Mouse (Mus musculus) left cerebral cortex, adult 2 months (tissue): ENCODE results near the gene Cdr2l. TPM values are rescaled to one million over a fixed set of nuclear protein-coding genes. Genes with fewer than 3 reads are reported as not detected.

ENCODE experiments used
- DNase-seq, 2 experiments: peaks; one replicate each; pipeline ENCODE4 v3.0.0; 2021 to 2022; ENCODE audit warnings: low spot score in 2 of 2, mixed read lengths in 1 of 2; ENCODE audit errors: extremely low spot score in 1 of 2
- H3K27ac ChIP-seq: fragments of 200-600 bp; 2 replicates; pipeline ENCODE4 v1.8.1; 2022
- H3K4me3 ChIP-seq: fragments of 200-600 bp; 2 replicates; pipeline ENCODE4 v1.8.1; 2022
- CTCF ChIP-seq: fragments of 200-600 bp; IDR thresholded peaks from 2 replicates; pipeline ENCODE4 v1.8.1; 2022; ENCODE audit warnings: antibody characterized with exemption, mild to moderate bottlenecking, moderate library complexity
- intact Hi-C: fragments of 180-260 bp; cut with DNase I; formaldehyde crosslinking; loops from one replicate; pipeline ENCODE4 v1.15.1; 2025
- total RNA-seq, 2 experiments: library from RNA; stranded (reverse); gene quantifications; 2 replicates each; pipeline ENCODE4 v1.2.3; 2021

Gene Cdr2l
- total RNA-seq, 2 experiments from 2014 or later = 25.0 to 26.4 TPM

DNA sequence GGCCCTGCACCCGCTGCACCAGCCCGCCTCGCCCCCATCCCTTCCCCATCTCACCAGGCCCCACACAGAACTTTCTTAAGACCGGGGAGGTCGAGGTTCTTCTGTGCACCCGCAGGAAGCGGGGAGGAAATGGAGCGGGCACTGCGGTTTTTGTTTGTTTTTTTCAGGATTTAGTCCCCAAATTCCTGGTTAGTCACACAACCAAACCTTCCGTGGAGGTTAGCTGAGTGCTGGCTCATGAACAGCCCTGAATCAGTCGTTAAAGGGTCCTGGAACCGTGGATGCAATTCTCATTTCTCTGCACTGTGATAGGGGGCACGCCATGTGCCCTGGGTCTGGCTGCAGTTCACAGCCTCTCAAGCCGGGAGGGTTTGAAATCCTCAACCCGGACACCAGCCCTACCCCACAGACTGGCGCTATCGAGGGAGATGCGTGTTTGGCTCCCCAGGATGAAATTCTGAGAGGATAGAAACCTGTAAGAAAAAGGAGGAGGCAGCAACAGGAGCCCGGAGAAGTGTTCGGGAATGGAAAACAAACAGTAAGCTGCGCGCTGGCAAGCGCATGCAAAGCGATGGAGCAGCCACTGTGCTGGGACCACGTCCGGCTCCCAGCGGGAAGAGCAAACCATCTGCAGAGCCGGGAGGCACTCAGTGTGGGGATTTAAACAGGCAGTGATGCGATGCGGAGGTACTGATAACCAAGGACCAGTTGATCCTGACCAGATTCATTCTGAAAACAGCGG lies 54.1 kb downstream of the Cdr2l start:
- DNase-seq = no peak
- intact Hi-C loops = no loop called here
- Histone ChIP-seq H3K4me3 (peak overlapping the region; percentile 34), H3K27ac (peak overlapping the region; percentile 24; the same call in 1 of the 2 replicates)
- TF ChIP-seq CTCF = no peak

DNA sequence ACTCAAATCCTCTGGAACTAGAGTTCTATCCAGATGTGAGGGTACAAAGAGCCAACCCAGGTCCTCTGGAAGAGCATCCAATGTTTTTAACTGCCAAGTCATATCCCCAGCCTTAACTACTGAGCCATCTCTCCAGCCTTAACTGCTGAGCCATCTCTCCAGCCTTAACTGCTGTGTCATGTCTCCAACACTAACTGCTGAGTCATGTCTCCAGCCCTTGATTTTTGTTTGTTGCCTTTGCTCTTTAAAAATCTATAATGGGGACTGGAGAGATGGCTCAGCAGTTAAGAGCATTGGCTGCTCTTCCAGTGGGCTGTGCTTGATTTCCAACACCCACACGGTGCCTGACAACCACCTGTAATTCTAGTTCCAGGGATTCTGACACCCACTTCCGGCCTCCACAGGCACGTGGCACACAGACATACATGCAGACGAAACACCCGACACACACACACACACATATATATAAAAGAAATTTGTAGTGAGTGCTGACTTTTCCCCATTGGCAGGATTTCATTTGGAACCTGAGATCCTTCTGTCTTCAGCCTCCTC lies 55.9 kb downstream of the Cdr2l start:
- no peak for DNase-seq
- intact Hi-C loops = no loop called here
- Histone ChIP-seq H3K4me3 (no peak overlapping the region), H3K27ac (no peak overlapping the region)
- no peak for TF ChIP-seq CTCF

DNA sequence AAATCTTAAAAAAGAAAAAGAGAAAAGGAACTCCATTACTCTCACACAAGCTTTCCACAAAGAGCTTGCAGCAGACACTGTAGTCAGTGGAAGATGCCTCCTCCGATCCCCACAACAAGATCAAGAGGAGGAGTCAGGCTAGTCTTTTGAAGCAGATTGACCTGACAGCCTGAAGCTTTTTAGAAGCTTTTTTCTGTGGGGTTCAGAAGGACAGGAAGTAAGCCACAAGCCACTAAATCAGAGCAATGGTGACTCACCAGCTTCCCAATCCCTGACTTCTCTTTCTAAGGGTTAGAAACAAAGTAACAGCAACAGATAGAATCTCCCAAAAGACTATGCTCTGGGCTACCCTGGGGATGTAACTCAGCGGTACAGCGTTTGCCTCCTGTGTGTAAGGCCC lies 57.6 kb downstream of the Cdr2l start:
- TF ChIP-seq CTCF = no peak
- intact Hi-C loops = no loop called here
- Histone ChIP-seq H3K4me3 (no peak overlapping the region), H3K27ac (no peak overlapping the region)
- DNase-seq = no peak

DNA sequence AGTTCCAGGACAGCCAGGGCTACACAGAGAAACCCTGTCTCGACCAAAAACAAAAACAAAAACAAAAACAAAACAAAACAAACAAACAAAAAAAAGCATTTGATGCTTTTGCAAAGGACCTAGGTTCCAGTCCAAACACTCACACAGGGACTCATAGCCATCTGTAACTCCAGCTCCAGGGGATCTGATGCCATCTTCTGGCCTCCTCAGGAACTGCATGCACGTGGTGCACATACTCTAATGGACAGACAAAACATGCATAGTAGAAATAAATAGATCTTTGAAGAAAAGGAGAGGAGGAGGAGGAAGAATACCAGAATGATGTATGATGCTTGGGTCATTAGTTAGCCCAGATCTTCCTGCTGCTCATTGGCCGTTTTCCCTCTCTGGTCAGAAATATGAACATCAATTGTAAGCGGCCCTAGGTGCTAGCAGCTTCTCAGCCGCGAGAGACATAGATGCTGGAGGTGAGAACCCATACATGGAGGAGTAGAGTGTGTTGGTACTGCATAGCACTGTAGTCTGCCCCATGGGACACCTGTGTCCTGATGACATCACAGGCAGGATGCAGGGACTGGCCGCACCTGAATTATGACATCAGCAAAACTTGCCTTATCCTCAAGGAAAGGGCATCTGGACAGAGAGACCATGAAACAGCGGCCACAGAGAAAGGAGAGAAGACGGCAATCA lies 58.3 kb downstream of the Cdr2l start, which contains the start of gene Trim80:
Gene Trim80 (plus strand): TSS at position 640 of the 690 bp plus-strand sequence.
- Histone ChIP-seq H3K27ac (no peak within 1 kb of the TSS), H3K4me3 (no peak within 1 kb of the TSS)
- intact Hi-C loops = no loop called here
- no peak; the same call in 1 of the 2 replicates for TF ChIP-seq CTCF
- no peak for DNase-seq

DNA sequence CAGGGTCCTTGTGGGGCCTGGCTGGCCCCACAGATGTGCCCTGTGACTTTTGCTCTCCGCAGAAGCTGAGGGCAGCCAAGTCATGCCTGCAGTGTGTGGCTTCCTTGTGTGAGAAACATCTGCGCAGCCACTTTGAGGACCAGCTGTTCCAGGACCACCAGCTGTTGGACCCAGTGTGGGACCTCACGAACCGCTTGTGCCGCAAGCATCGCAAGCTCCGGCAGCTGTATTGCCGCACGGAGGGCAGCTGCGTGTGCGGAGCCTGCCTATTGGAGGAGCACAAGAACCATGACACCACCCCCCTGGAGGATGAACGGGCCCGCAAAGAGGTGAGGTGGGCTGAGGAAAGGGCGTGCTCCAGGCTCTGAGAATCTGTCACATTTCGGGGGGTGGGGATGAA lies 59.7 kb downstream of the Cdr2l start:
- no peak for DNase-seq
- TF ChIP-seq CTCF = no peak
- no peak overlapping the region for H3K4me3 ChIP-seq
- no peak overlapping the region for H3K27ac ChIP-seq
- intact Hi-C loops = no loop called here

Other genes starting within 250 kb of the Cdr2l start
- gene Cd300lf, start 247.9 kb upstream of the Cdr2l start, total RNA-seq = under 1 TPM in 1 of 2 experiments, not detected in 1; 0.58 TPM
- gene Slc9a3r1, start 218.6 kb upstream of the Cdr2l start, total RNA-seq = 10 to 100 TPM; 68.8 to 75.2 TPM
- gene Tmem104, start 194.4 kb upstream of the Cdr2l start, total RNA-seq = 10 to 100 TPM; 16.2 to 16.8 TPM
- 10 to 100 TPM; 23.1 to 25.6 TPM for gene Nat9, start 194.1 kb upstream of the Cdr2l start, total RNA-seq
- 10 to 100 TPM; 37.4 to 40.0 TPM for gene Grin2c, start 114.7 kb upstream of the Cdr2l start, total RNA-seq
- gene Fdxr, start 104.9 kb upstream of the Cdr2l start, total RNA-seq = 10 to 100 TPM; 15.9 to 17.9 TPM
- 10 to 100 TPM; 11.4 to 13.5 TPM for gene Fads6, start 84.3 kb upstream of the Cdr2l start, total RNA-seq
- gene Otop2, start 74.8 kb upstream of the Cdr2l start, total RNA-seq = 1 to 10 TPM; 1.4 to 2.7 TPM
- gene Ush1g, start 59.9 kb upstream of the Cdr2l start, total RNA-seq = under 1 TPM; 0.36 to 0.44 TPM
- gene Otop3, start 47.2 kb upstream of the Cdr2l start, total RNA-seq = not detected
- 100 to 1,000 TPM; 117 to 121 TPM for gene Hid1, start 14.2 kb upstream of the Cdr2l start, total RNA-seq
- 100 to 1,000 TPM; 113 to 118 TPM for gene Mrpl58, start 21.8 kb downstream of the Cdr2l start, total RNA-seq
- 100 to 1,000 TPM; 436 to 465 TPM for gene Atp5h, start 38.0 kb downstream of the Cdr2l start, total RNA-seq
- 10 to 100 TPM; 72.4 to 76.2 TPM for gene Kctd2, start 38.2 kb downstream of the Cdr2l start, total RNA-seq
- gene Trim80, start 58.6 kb downstream of the Cdr2l start, total RNA-seq = under 1 TPM in 1 of 2 experiments, not detected in 1; 0.16 TPM
- gene Slc16a5, start 80.6 kb downstream of the Cdr2l start, total RNA-seq = not detected
- 10 to 100 TPM; 11.9 to 18.0 TPM for gene Armc7, start 93.8 kb downstream of the Cdr2l start, total RNA-seq
- 10 to 100 TPM; 57.6 to 67.2 TPM for gene Nt5c, start 109.9 kb downstream of the Cdr2l start, total RNA-seq
- gene Jpt1, start 132.5 kb downstream of the Cdr2l start, total RNA-seq = 100 to 1,000 TPM; 158 to 161 TPM
- gene Sumo2, start 154.4 kb downstream of the Cdr2l start, total RNA-seq = 100 to 1,000 TPM; 274 TPM
- gene Nup85, start 182.5 kb downstream of the Cdr2l start, total RNA-seq = 10 to 100 TPM; 48.3 to 52.7 TPM
- gene Mrps7, start 222.0 kb downstream of the Cdr2l start, total RNA-seq = 10 to 100 TPM; 51.5 to 51.7 TPM
- gene Gga3, start 222.1 kb downstream of the Cdr2l start, total RNA-seq = 10 to 100 TPM; 83.9 to 95.1 TPM
- gene Mif4gd, start 231.1 kb downstream of the Cdr2l start, total RNA-seq = 10 to 100 TPM; 15.6 to 16.0 TPM
- gene Slc25a19, start 246.4 kb downstream of the Cdr2l start, total RNA-seq = 10 to 100 TPM; 57.2 to 59.5 TPM